Mouse (Mus musculus) myocyte (in vitro differentiated cells): ENCODE results near the gene Ccdc3. TPM values are rescaled to one million over a fixed set of nuclear protein-coding genes. Genes with fewer than 3 reads are reported as not detected.

ENCODE experiments used
- H3K27me3 ChIP-seq: one replicate; pipeline ENCODE4 v1.6.1; 2011; ENCODE audit not compliant: control insufficient read depth, insufficient read depth, insufficient read length
- H3K36me3 ChIP-seq: one replicate; pipeline ENCODE4 v1.6.1; 2011; ENCODE audit not compliant: control insufficient read depth, insufficient read depth
- H3K4me2 ChIP-seq: one replicate; pipeline ENCODE4 v1.6.1; 2011; ENCODE audit warnings: low read depth, control low read depth
- H3K4me3 ChIP-seq: one replicate; pipeline ENCODE4 v1.5.1; 2011; ENCODE audit warnings: mild to moderate bottlenecking, control low read depth, moderate library complexity
- H3K79me2 ChIP-seq: one replicate; pipeline ENCODE4 v1.6.1; 2011; ENCODE audit not compliant: control insufficient read depth, insufficient read depth
- H3ac ChIP-seq: one replicate; pipeline ENCODE4 v1.6.1; 2011; ENCODE audit not compliant: control insufficient read depth, insufficient read length
- CEBPB ChIP-seq: IDR thresholded peaks from 2 replicates; pipeline ENCODE4 v1.6.1; 2011; ENCODE audit warnings: mild to moderate bottlenecking, moderate library complexity; ENCODE audit not compliant: poor library complexity, insufficient read depth, severe bottlenecking
- E2F4 ChIP-seq: IDR thresholded peaks from one replicate; pipeline ENCODE4 v1.6.1; 2011; ENCODE audit warnings: mild to moderate bottlenecking, control low read depth, moderate library complexity; ENCODE audit not compliant: insufficient read depth
- MAX ChIP-seq: IDR thresholded peaks from one replicate; pipeline ENCODE4 v1.6.1; 2011; ENCODE audit warnings: low read depth, mild to moderate bottlenecking, control low read depth
- MYOD1 ChIP-seq, 3 experiments: IDR thresholded peaks; one replicate each; pipeline ENCODE4 v1.6.1; 2011; ENCODE audit warnings: control low read depth in 2 of 3, low read depth in 2 of 3, mild to moderate bottlenecking in 2 of 3, moderate library complexity in 1 of 3; ENCODE audit not compliant: insufficient read length in 2 of 3, control insufficient read depth in 1 of 3
- MYOG ChIP-seq, 3 experiments: IDR thresholded peaks; one replicate each; pipeline ENCODE4 v1.6.1; 2011; ENCODE audit warnings: control low read depth in 2 of 3, low read depth in 2 of 3, mild to moderate bottlenecking in 2 of 3; ENCODE audit not compliant: insufficient read length in 2 of 3, control insufficient read depth in 1 of 3, insufficient read depth in 1 of 3
- POLR2A ChIP-seq: IDR thresholded peaks from one replicate; pipeline ENCODE4 v1.6.1; 2011; ENCODE audit warnings: low read depth, mild to moderate bottlenecking, control low read depth, moderate library complexity; ENCODE audit not compliant: insufficient read length
- POLR2AphosphoS2 ChIP-seq: IDR thresholded peaks from one replicate; pipeline ENCODE4 v1.6.1; 2011; ENCODE audit warnings: low read depth, control low read depth; ENCODE audit not compliant: insufficient read length
- REST ChIP-seq: IDR thresholded peaks from one replicate; pipeline ENCODE4 v1.6.1; 2011; ENCODE audit warnings: mild to moderate bottlenecking, control low read depth, moderate library complexity; ENCODE audit not compliant: insufficient read depth, insufficient read length
- SRF ChIP-seq: IDR thresholded peaks from one replicate; pipeline ENCODE4 v1.6.1; 2011; ENCODE audit warnings: low read depth; ENCODE audit not compliant: control insufficient read depth, insufficient read length
- TCF12 ChIP-seq: IDR thresholded peaks from one replicate; pipeline ENCODE4 v1.6.1; 2011; ENCODE audit warnings: mild to moderate bottlenecking, control low read depth; ENCODE audit not compliant: poor library complexity, insufficient read depth, severe bottlenecking
- TCF3 ChIP-seq: IDR thresholded peaks from one replicate; pipeline ENCODE4 v1.6.1; 2011; ENCODE audit warnings: low read depth, control low read depth; ENCODE audit not compliant: insufficient read length
- USF1 ChIP-seq: IDR thresholded peaks from one replicate; pipeline ENCODE4 v1.6.1; 2011; ENCODE audit warnings: low read depth, mild to moderate bottlenecking, control low read depth, moderate library complexity
- polyA plus RNA-seq: library from polyadenylated mRNA; unstranded; fragments of >200 nt; fragmentation: generic; extraction: Trizol; gene quantifications from one replicate; pipeline ENCODE4 v1.2.1, GENCODE M21; 2012; ENCODE audit warnings: missing spikeins

Ccdc3 gene
- polyA plus RNA-seq, 1 experiment, result 0.64 TPM

- no peak overlapping the region for H3K4me2 ChIP-seq
- no peaks in the 10 kb centered on the region for H3K79me2 ChIP-seq
- H3K36me3 ChIP-seq, result no peaks in the 10 kb centered on the region
- no peak overlapping the region for H3ac ChIP-seq
- TF ChIP-seq E2F4 (no peak), MYOD1 (IDR thresholded peaks at IDR 0.05; ENCODE audit: control insufficient read depth in 1 of 3, insufficient read length in 2 of 3, low read depth in 2 of 3) (no peak), POLR2A (no peak), TCF3 (no peak), POLR2AphosphoS2 (no peak), REST (no peak), MAX (no peak), TCF12 (no peak), SRF (no peak), CEBPB (no peak), USF1 (no peak), MYOG (IDR thresholded peaks at IDR 0.05; ENCODE audit: control insufficient read depth in 1 of 3, insufficient read depth in 1 of 3, insufficient read length in 2 of 3, low read depth in 2 of 3) (no peak)
- no peak overlapping the region for H3K4me3 ChIP-seq
- no peaks in the 10 kb centered on the region for H3K27me3 ChIP-seq
These were observed 12.1 kb upstream of the Ccdc3 start for GRCm38 (mm10) chr2:5125506-5125905.

GRCm38 (mm10) chr2:5127369-5127768, 10.2 kb upstream of the Ccdc3 start:
- H3K79me2 ChIP-seq, result no peaks in the 10 kb centered on the region
- TF ChIP-seq CEBPB (no peak), REST (no peak), POLR2AphosphoS2 (no peak), SRF (no peak), TCF12 (no peak), TCF3 (no peak), USF1 (no peak), POLR2A (no peak), E2F4 (no peak), MYOG (IDR thresholded peaks at IDR 0.05; ENCODE audit: control insufficient read depth in 1 of 3, insufficient read depth in 1 of 3, insufficient read length in 2 of 3, low read depth in 2 of 3) (no peak), MYOD1 (IDR thresholded peaks at IDR 0.05; ENCODE audit: control insufficient read depth in 1 of 3, insufficient read length in 2 of 3, low read depth in 2 of 3) (no peak), MAX (no peak)
- H3K27me3 ChIP-seq, result no peaks in the 10 kb centered on the region
- no peak overlapping the region for H3K4me2 ChIP-seq
- H3K4me3 ChIP-seq, result no peak overlapping the region
- no peak overlapping the region for H3ac ChIP-seq
- no peaks in the 10 kb centered on the region for H3K36me3 ChIP-seq

GRCm38 (mm10) chr2:5129099-5129498, 8.5 kb upstream of the Ccdc3 start:
- Histone ChIP-seq H3K4me3 (no peak overlapping the region), H3K4me2 (peak overlapping the region; percentile 20)
- TF ChIP-seq SRF (no peak), MYOD1 (IDR thresholded peaks at IDR 0.05; ENCODE audit: control insufficient read depth in 1 of 3, insufficient read length in 2 of 3, low read depth in 2 of 3) (no peak), E2F4 (no peak), CEBPB (no peak), REST (no peak), MYOG (IDR thresholded peaks at IDR 0.05; ENCODE audit: control insufficient read depth in 1 of 3, insufficient read depth in 1 of 3, insufficient read length in 2 of 3, low read depth in 2 of 3) (no peak), POLR2AphosphoS2 (no peak), MAX (no peak), TCF3 (no peak), POLR2A (no peak), USF1 (no peak), TCF12 (no peak)

GRCm38 (mm10) chr2:5132046-5132445, 5.5 kb upstream of the Ccdc3 start:
- TF ChIP-seq POLR2AphosphoS2 (no peak), USF1 (no peak), MYOG (IDR thresholded peaks at IDR 0.05; ENCODE audit: control insufficient read depth in 1 of 3, insufficient read depth in 1 of 3, insufficient read length in 2 of 3, low read depth in 2 of 3) (no peak), TCF12 (no peak), POLR2A (no peak), MYOD1 (IDR thresholded peaks at IDR 0.05; ENCODE audit: control insufficient read depth in 1 of 3, insufficient read length in 2 of 3, low read depth in 2 of 3) (no peak), CEBPB (no peak), E2F4 (no peak), REST (no peak), TCF3 (no peak), SRF (no peak), MAX (no peak)
- no peaks in the 10 kb centered on the region for H3K27me3 ChIP-seq
- no peak overlapping the region for H3ac ChIP-seq
- no peak overlapping the region for H3K4me2 ChIP-seq
- H3K4me3 ChIP-seq, result no peak overlapping the region
- H3K36me3 ChIP-seq, result no peaks in the 10 kb centered on the region
- no peaks in the 10 kb centered on the region for H3K79me2 ChIP-seq

More at GRCm38 (mm10) chr2:5129099-5129498, 8.5 kb upstream of the Ccdc3 start:
- no peak overlapping the region for H3ac ChIP-seq
- no peaks in the 10 kb centered on the region for H3K79me2 ChIP-seq
- H3K27me3 ChIP-seq, result no peaks in the 10 kb centered on the region
- no peaks in the 10 kb centered on the region for H3K36me3 ChIP-seq

- no peaks in the 10 kb centered on the region for H3K79me2 ChIP-seq
- no peak overlapping the region for H3K4me2 ChIP-seq
- no peak overlapping the region for H3K4me3 ChIP-seq
- no peak overlapping the region for H3ac ChIP-seq
- no peak for TF ChIP-seq POLR2AphosphoS2
- TF ChIP-seq CEBPB, result no peak
- TF ChIP-seq TCF12, result no peak
- TF ChIP-seq TCF3, result no peak
- TF ChIP-seq E2F4, result no peak
- no peak for TF ChIP-seq REST
- TF ChIP-seq USF1, result no peak
- TF ChIP-seq SRF, result no peak
- TF ChIP-seq MYOD1 (IDR thresholded peaks at IDR 0.05; ENCODE audit: control insufficient read depth in 1 of 3, insufficient read length in 2 of 3, low read depth in 2 of 3), result no peak
- no peak for TF ChIP-seq MYOG (IDR thresholded peaks at IDR 0.05; ENCODE audit: control insufficient read depth in 1 of 3, insufficient read depth in 1 of 3, insufficient read length in 2 of 3, low read depth in 2 of 3)
- TF ChIP-seq POLR2A, result no peak
- no peak for TF ChIP-seq MAX
- peaks cover 13% of the 10 kb centered on the region for H3K27me3 ChIP-seq
- no peaks in the 10 kb centered on the region for H3K36me3 ChIP-seq
These were observed 2.4 kb upstream of the Ccdc3 start for GRCm38 (mm10) chr2:5134959-5135743.
